Mouse (Mus musculus): ENCODE results near the gene Rptor. TPM values are rescaled to one million over a fixed set of nuclear protein-coding genes. Genes with fewer than 3 reads are reported as not detected.
A peak's percentile ranks its signal among the peaks of the same experiment; 100 is the strongest.

The Rptor gene
- polyA plus RNA-seq, 2 experiments: 3.7 to 5.8 TPM

GRCm38 (mm10) chr11:119612179-119612578 is 9.5 kb downstream of the Rptor start:
- Histone ChIP-seq H3K4me3 (ENCODE audit: insufficient read depth in 1 of 2, low read depth in 2 of 2, low read length in 2 of 2) (no peak overlapping the region), H3K36me3 (replicated peaks; ENCODE audit: control insufficient read depth, insufficient read depth, low read depth) (peaks cover 3% of the 10 kb centered on the region; the same call in 1 of the 2 replicates), H3K9ac (replicated peaks) (no peak overlapping the region), H3K4me2 (ENCODE audit: low read depth) (no peak overlapping the region), H3K4me1 (replicated peaks; ENCODE audit: control insufficient read depth in 2 of 2, insufficient read depth in 2 of 2, low read length in 1 of 2) (no peaks in the 10 kb centered on the region), H3K27me3 (ENCODE audit: control insufficient read depth, insufficient read depth, low read length) (no peaks in the 10 kb centered on the region), H3K27ac (no peak overlapping the region), H3K9me3 (ENCODE audit: control insufficient read depth, low read length) (no peaks in the 10 kb centered on the region)
- 73% methylated on average over 3 of the region's 3 CpGs for WGBS (ENCODE audit: insufficient replicate concordance)
- no peak for TF ChIP-seq CTCF (IDR thresholded peaks at IDR 0.05; ENCODE audit: low read depth)
- no peak for TF ChIP-seq EP300 (IDR thresholded peaks at IDR 0.05; ENCODE audit: low read depth)
- DNase-seq (ENCODE audit: low read depth in 3 of 3, low spot score in 3 of 3): no peak
- ATAC-seq (ENCODE audit: insufficient read depth): no peak

DNA sequence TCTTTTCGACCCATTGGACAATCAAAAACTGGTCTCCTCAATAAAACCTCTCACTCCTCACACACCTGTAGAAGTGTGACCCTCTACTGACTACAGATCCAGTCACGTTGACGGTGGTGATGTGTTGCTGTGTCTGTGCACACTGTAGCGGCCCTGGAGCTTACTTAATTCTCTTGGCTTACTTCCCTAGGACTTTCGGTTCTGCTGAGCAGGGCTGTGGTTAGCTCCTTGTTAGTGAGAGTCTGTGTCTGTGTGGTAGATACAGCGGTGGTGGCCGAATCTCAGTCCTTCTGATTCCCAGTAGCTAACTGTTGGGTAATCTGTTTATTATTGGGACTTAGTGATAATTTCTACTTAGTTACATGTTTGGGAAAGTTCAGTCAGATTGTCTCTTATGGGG is 12.4 kb downstream of the Rptor start:
- no peak overlapping the region for H3K9ac ChIP-seq (replicated peaks)
- DNase-seq (ENCODE audit: low read depth in 3 of 3, low spot score in 3 of 3): no peak
- no peaks in the 10 kb centered on the region for H3K36me3 ChIP-seq (replicated peaks; ENCODE audit: control insufficient read depth, insufficient read depth, low read depth)
- no peak for TF ChIP-seq EP300 (IDR thresholded peaks at IDR 0.05; ENCODE audit: low read depth)
- H3K4me1 ChIP-seq (replicated peaks; ENCODE audit: control insufficient read depth in 2 of 2, insufficient read depth in 2 of 2, low read length in 1 of 2): no peaks in the 10 kb centered on the region; a peak in 1 of 4 replicates
- H3K4me3 ChIP-seq (ENCODE audit: insufficient read depth in 1 of 2, low read depth in 2 of 2, low read length in 2 of 2): no peak overlapping the region
- WGBS (ENCODE audit: insufficient replicate concordance): 70% methylated on average over 7 of the region's 7 CpGs
- ATAC-seq (ENCODE audit: insufficient read depth): no peak
- no peak overlapping the region for H3K27ac ChIP-seq
- no peaks in the 10 kb centered on the region for H3K9me3 ChIP-seq (ENCODE audit: control insufficient read depth, low read length)
- H3K27me3 ChIP-seq (ENCODE audit: control insufficient read depth, insufficient read depth, low read length): no peaks in the 10 kb centered on the region
- H3K4me2 ChIP-seq (ENCODE audit: low read depth): no peak overlapping the region

- DNase-seq (ENCODE audit: low read depth in 3 of 3, low spot score in 3 of 3): no peak
- H3K36me3 ChIP-seq (replicated peaks; ENCODE audit: control insufficient read depth, insufficient read depth, low read depth): no peaks in the 10 kb centered on the region
- peak; percentile 68 for TF ChIP-seq CTCF (IDR thresholded peaks at IDR 0.05; ENCODE audit: low read depth)
- no peak for TF ChIP-seq EP300 (IDR thresholded peaks at IDR 0.05; ENCODE audit: low read depth)
These were observed 16.1 kb downstream of the Rptor start for GRCm38 (mm10) chr11:119618763-119619162.

GRCm38 (mm10) chr11:119621266-119621665 is 18.6 kb downstream of the Rptor start:
- no peaks in the 10 kb centered on the region for H3K9me3 ChIP-seq (ENCODE audit: control insufficient read depth, low read length)
- H3K27ac ChIP-seq: no peak overlapping the region
- H3K27me3 ChIP-seq (ENCODE audit: control insufficient read depth, insufficient read depth, low read length): no peaks in the 10 kb centered on the region
- 69% methylated on average over 3 of the region's 3 CpGs for WGBS (ENCODE audit: insufficient replicate concordance)
- TF ChIP-seq EP300 (IDR thresholded peaks at IDR 0.05; ENCODE audit: low read depth): no peak
- TF ChIP-seq CTCF (IDR thresholded peaks at IDR 0.05; ENCODE audit: low read depth): no peak
- DNase-seq (ENCODE audit: low read depth in 3 of 3, low spot score in 3 of 3) (no peak), ATAC-seq (ENCODE audit: insufficient read depth) (no peak)
- H3K4me1 ChIP-seq (replicated peaks; ENCODE audit: control insufficient read depth in 2 of 2, insufficient read depth in 2 of 2, low read length in 1 of 2): peaks cover 5 to 14% of the 10 kb centered on the region in 2 experiments; a peak in 3 of 4 replicates
- H3K4me3 ChIP-seq (ENCODE audit: insufficient read depth in 1 of 2, low read depth in 2 of 2, low read length in 2 of 2): no peak overlapping the region
- H3K4me2 ChIP-seq (ENCODE audit: low read depth): no peak overlapping the region
- no peaks in the 10 kb centered on the region for H3K36me3 ChIP-seq (replicated peaks; ENCODE audit: control insufficient read depth, insufficient read depth, low read depth)
- H3K9ac ChIP-seq (replicated peaks): no peak overlapping the region

More at GRCm38 (mm10) chr11:119618763-119619162, 16.1 kb downstream of the Rptor start:
- Histone ChIP-seq H3K27me3 (ENCODE audit: control insufficient read depth, insufficient read depth, low read length) (no peaks in the 10 kb centered on the region), H3K4me2 (ENCODE audit: low read depth) (no peak overlapping the region), H3K4me1 (replicated peaks; ENCODE audit: control insufficient read depth in 2 of 2, insufficient read depth in 2 of 2, low read length in 1 of 2) (peaks cover 3 to 11% of the 10 kb centered on the region in 2 experiments; a peak in 3 of 4 replicates), H3K4me3 (ENCODE audit: insufficient read depth in 1 of 2, low read depth in 2 of 2, low read length in 2 of 2) (no peak overlapping the region), H3K27ac (no peak overlapping the region), H3K9me3 (ENCODE audit: control insufficient read depth, low read length) (no peaks in the 10 kb centered on the region), H3K9ac (replicated peaks) (no peak overlapping the region)
- ATAC-seq (ENCODE audit: insufficient read depth): no peak
- 33% methylated on average over 5 of the region's 5 CpGs for WGBS (ENCODE audit: insufficient replicate concordance)

DNA sequence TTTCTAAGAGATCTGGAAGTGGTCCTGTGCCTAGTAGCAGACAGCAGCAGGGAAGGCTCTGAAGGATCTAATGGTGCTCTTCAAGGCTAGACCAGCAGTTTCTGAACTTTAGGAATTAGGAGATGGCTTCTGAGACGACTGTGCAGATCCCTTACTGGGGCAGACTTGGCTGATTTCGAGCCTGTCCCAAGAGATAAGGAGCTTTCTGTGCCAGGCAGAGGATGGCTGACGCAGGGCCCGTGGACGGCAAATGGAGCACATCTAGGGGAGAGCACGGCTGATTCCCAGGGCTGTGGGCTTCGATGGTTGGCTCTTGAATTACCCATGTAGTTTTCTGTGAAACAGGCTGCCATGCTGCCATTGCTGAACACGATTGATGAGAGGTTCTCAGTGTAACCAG is 21.1 kb downstream of the Rptor start:
- no peak overlapping the region for H3K4me2 ChIP-seq (ENCODE audit: low read depth)
- 31% methylated on average over 8 of the region's 8 CpGs for WGBS (ENCODE audit: insufficient replicate concordance)

More for the DNA sequence above, 21.1 kb downstream of the Rptor start:
- Histone ChIP-seq H3K27ac (no peak overlapping the region), H3K36me3 (replicated peaks; ENCODE audit: control insufficient read depth, insufficient read depth, low read depth) (no peaks in the 10 kb centered on the region), H3K4me1 (replicated peaks; ENCODE audit: control insufficient read depth in 2 of 2, insufficient read depth in 2 of 2, low read length in 1 of 2) (peaks cover 5 to 14% of the 10 kb centered on the region in 2 experiments; a peak in 3 of 4 replicates), H3K27me3 (ENCODE audit: control insufficient read depth, insufficient read depth, low read length) (no peaks in the 10 kb centered on the region), H3K4me3 (ENCODE audit: insufficient read depth in 1 of 2, low read depth in 2 of 2, low read length in 2 of 2) (no peak overlapping the region), H3K9me3 (ENCODE audit: control insufficient read depth, low read length) (no peaks in the 10 kb centered on the region), H3K9ac (replicated peaks) (no peak overlapping the region)
- DNase-seq (ENCODE audit: low read depth in 3 of 3, low spot score in 3 of 3): peak in 1 of 3 experiments; percentile 28
- TF ChIP-seq EP300 (IDR thresholded peaks at IDR 0.05; ENCODE audit: low read depth) (no peak), CTCF (IDR thresholded peaks at IDR 0.05; ENCODE audit: low read depth) (no peak)
- ATAC-seq (ENCODE audit: insufficient read depth): no peak
